Mouse (Mus musculus) kidney, postnatal 10 days (tissue): ENCODE data around the gene March6.
A peak's percentile ranks its signal among the peaks of the same experiment; 100 is the strongest.

Source experiments
- DNase-seq: peaks from one replicate; pipeline ENCODE4 v3.0.0; 2021; ENCODE audit warnings: mixed read lengths

The March6 gene

GRCm38 (mm10) chr15:31414179-31414898, 116.5 kb downstream of the March6 start:
- DNase-seq, result peak; percentile 55

GRCm38 (mm10) chr15:31413662-31414061, 117.2 kb downstream of the March6 start:
- DNase-seq, result no peak

DNA sequence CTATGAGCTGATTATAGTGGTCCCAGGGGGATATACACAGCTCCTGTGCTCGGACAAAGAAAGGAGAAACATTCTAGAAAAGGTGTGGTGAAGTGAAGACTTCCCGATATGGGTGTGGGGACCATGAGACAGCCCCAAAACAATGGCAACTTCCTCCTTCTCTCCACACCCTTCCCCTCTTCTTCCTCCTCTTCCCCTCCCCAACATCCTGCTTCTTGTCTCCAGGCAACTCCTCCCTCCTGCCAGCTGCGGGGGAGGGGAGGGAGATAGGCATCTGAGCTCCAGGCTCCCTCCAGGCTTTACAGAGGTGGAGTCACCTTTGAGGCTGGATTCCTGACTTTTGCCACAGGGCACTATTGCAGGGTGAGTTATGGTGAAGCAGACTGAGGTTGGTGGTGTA, 117.9 kb downstream of the March6 start:
- DNase-seq, result peak; percentile 61

DNA sequence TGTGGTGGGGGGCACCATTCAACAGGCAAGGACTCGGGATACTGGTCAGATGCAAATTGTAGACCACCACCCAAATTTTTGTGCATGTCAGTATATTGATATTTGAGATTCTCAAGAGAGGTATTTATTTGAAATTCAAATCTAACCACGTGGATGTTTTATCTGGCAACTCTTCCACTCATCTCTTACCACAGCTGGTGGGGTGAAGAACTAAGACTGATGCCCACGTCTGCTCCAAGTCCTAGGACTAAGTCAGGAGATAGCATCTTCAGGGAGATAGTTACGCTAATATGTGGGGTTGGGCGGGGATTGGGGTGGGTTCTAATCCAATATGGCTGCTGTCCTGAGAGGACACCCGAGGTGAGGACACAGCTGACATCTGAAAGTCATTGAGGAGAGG, 118.4 kb downstream of the March6 start:
- no peak for DNase-seq

GRCm38 (mm10) chr15:31407490-31407889, 123.4 kb downstream of the March6 start:
- peak; percentile 74 for DNase-seq

DNA sequence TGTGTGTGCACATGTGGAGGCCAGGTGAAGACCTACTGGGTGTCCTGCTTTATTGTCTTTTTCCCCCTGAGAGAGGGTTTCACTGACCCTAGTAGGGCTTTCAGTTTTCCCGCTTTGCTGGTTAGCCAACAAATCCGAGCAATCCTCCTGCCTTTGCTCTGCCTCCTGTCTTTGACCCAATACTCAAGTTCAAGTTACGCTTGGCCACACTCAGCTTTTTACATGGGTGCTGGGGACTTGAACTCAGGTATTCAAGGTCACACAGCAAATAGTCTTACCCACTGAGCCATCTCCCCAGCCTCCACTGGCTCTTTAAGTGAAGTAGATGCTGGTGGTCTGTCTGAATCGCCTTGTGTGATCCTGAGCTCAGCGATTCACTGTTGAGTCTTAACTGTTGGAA, 124.0 kb downstream of the March6 start:
- DNase-seq, result peak; percentile 39
